Mouse (Mus musculus) cerebellum, adult 2 months (tissue): ENCODE measurements around the gene Gm39566.

Source experiments
- CTCF ChIP-seq: fragments of 200-500 bp; IDR thresholded peaks from 2 replicates; pipeline ENCODE4 v1.5.1; 2011; ENCODE audit warnings: low read depth, mild to moderate bottlenecking, control low read depth, low read length, moderate library complexity, borderline replicate concordance; ENCODE audit not compliant: insufficient read depth
- POLR2A ChIP-seq: fragments of 200-500 bp; IDR thresholded peaks from 2 replicates; pipeline ENCODE4 v1.6.1; 2011; ENCODE audit warnings: low read length, control low read depth, borderline replicate concordance; ENCODE audit not compliant: insufficient read depth

- TF ChIP-seq CTCF (no peak), POLR2A (no peak)
These were observed 53.2 kb downstream of the Gm39566 start, which contains the start of gene Slc35g3 for GRCm38 (mm10) chr11:69761868-69762267.
